In genomic region chr11:100402240-100402639, GRCm38 (mm10) we compare ENCODE assay signal across 14 mouse cellular contexts. TPM values are rescaled to one million over a fixed set of nuclear protein-coding genes. Genes with fewer than 3 reads are reported as not detected.
DNase-seq lines count a peak whose midpoint lies in the region; ATAC-seq and TF ChIP-seq lines count a peak whose summit lies in the region.
"Had no signal": no experiment of that assay in that cellular context is flagged by ENCODE, and none has a peak within 500 bp of the region (broad histone marks: within the 10 kb centered on the region; RNA-seq: fewer than 3 reads in every experiment).

No protein-coding gene starts in this region.

- peak; percentile 57 for DNase-seq in liver
- no peak for DNase-seq in liver, postnatal 0 days
- no peak for DNase-seq in embryonic facial prominence, embryonic 10.5 days (ENCODE audit: low spot score)
- no peak for DNase-seq in forebrain, embryonic 14.5 days (ENCODE audit: low spot score)
- DNase-seq in right cerebral cortex, postnatal 14 days = no peak
- DNase-seq: cerebellum, postnatal 36 days had no signal

- no peak for ATAC-seq in liver, postnatal 0 days
- ATAC-seq in heart, embryonic 16.5 days (replicated peaks; ENCODE audit: extremely low read depth, insufficient read depth, low FRiP score) = peak; percentile 46
- 0 out of 2 replicates have a peak, but pooled peaks have one; percentile 6 for ATAC-seq in megakaryocyte progenitor cell, adult 5-6 weeks (replicated peaks; ENCODE audit: poor library complexity)
- ATAC-seq in forebrain, embryonic 14.5 days = no peak
- no peak for ATAC-seq in neural tube, embryonic 15.5 days (ENCODE audit: low FRiP score)

- H3K9ac ChIP-seq in liver, postnatal 0 days (replicated peaks) = no peak overlapping the region
- peak overlapping the region; percentile 47 for H3K9ac ChIP-seq in heart, embryonic 16.5 days (ENCODE audit: low read length)
- H3K9ac ChIP-seq in forebrain, embryonic 14.5 days (ENCODE audit: low read length) = no peak overlapping the region
- no peak overlapping the region for H3K9ac ChIP-seq in neural tube, embryonic 15.5 days (replicated peaks)
- H3K9ac ChIP-seq: forebrain, embryonic 12.5 days; hindbrain, embryonic 13.5 days had no signal

- no peaks in the 10 kb centered on the region for H3K27me3 ChIP-seq in liver, postnatal 0 days (ENCODE audit: insufficient read depth, low read length)
- H3K27me3 ChIP-seq in embryonic facial prominence, embryonic 10.5 days (replicated peaks; ENCODE audit: low read depth, poor library complexity, severe bottlenecking) = peaks cover under 1% of the 10 kb centered on the region
- no peaks in the 10 kb centered on the region for H3K27me3 ChIP-seq in heart, embryonic 16.5 days (ENCODE audit: control insufficient read depth, insufficient read depth, low read length)
- H3K27me3 ChIP-seq in forebrain, embryonic 14.5 days (replicated peaks; ENCODE audit: control insufficient read depth, insufficient read depth, low read length) = no peaks in the 10 kb centered on the region
- H3K27me3 ChIP-seq in neural tube, embryonic 15.5 days (replicated peaks) = no peaks in the 10 kb centered on the region

- H3K4me3 ChIP-seq in liver, postnatal 0 days (ENCODE audit: low read depth, low read length) = no peak overlapping the region
- H3K4me3 ChIP-seq in embryonic facial prominence, embryonic 10.5 days = no peak overlapping the region
- H3K4me3 ChIP-seq in heart, embryonic 16.5 days (ENCODE audit: low read length) = peak overlapping the region; percentile 13; the same call in 1 of the 2 replicates
- no peak overlapping the region for H3K4me3 ChIP-seq in forebrain, embryonic 14.5 days (ENCODE audit: low read depth, low read length)
- H3K4me3 ChIP-seq in neural tube, embryonic 15.5 days (replicated peaks) = no peak overlapping the region
- H3K4me3 ChIP-seq: forebrain, embryonic 12.5 days; hindbrain, embryonic 13.5 days; layer of hippocampus, adult 2 months had no signal

- no peak for TF ChIP-seq CTCF in liver, postnatal 0 days (IDR thresholded peaks at IDR 0.05; ENCODE audit: low read depth)

- no peak overlapping the region for H3K27ac ChIP-seq in liver, postnatal 0 days (ENCODE audit: low read depth)
- peak overlapping the region; percentile 32; the same call in 1 of the 2 replicates for H3K27ac ChIP-seq in embryonic facial prominence, embryonic 10.5 days (replicated peaks)
- peak overlapping the region; percentile 95 for H3K27ac ChIP-seq in heart, embryonic 16.5 days (ENCODE audit: low read length)
- no peak overlapping the region for H3K27ac ChIP-seq in forebrain, embryonic 14.5 days (ENCODE audit: low read depth, low read length)
- no peak overlapping the region for H3K27ac ChIP-seq in neural tube, embryonic 15.5 days (replicated peaks)
- H3K27ac ChIP-seq: forebrain, embryonic 12.5 days; hindbrain, embryonic 13.5 days; layer of hippocampus, adult 2 months had no signal

- H3K4me2 ChIP-seq in liver, postnatal 0 days (ENCODE audit: low read depth, low read length) = no peak overlapping the region
- peak overlapping the region; percentile 48 for H3K4me2 ChIP-seq in heart, embryonic 16.5 days (ENCODE audit: low read depth, low read length)
- H3K4me2 ChIP-seq in forebrain, embryonic 14.5 days (ENCODE audit: low read length) = no peak overlapping the region
- H3K4me2 ChIP-seq in neural tube, embryonic 15.5 days = no peak overlapping the region
- H3K4me2 ChIP-seq: forebrain, embryonic 12.5 days; hindbrain, embryonic 13.5 days had no signal

- no peaks in the 10 kb centered on the region for H3K36me3 ChIP-seq in liver, postnatal 0 days (replicated peaks; ENCODE audit: insufficient read depth, low read length)
- peaks cover 3% of the 10 kb centered on the region; the same call in 1 of the 2 replicates for H3K36me3 ChIP-seq in embryonic facial prominence, embryonic 10.5 days (replicated peaks)
- no peaks in the 10 kb centered on the region for H3K36me3 ChIP-seq in heart, embryonic 16.5 days (ENCODE audit: control insufficient read depth, insufficient read depth)
- H3K36me3 ChIP-seq in forebrain, embryonic 14.5 days (ENCODE audit: control insufficient read depth, insufficient read depth, low read length) = no peaks in the 10 kb centered on the region
- H3K36me3 ChIP-seq in neural tube, embryonic 15.5 days = no peaks in the 10 kb centered on the region
- H3K36me3 ChIP-seq: forebrain, embryonic 12.5 days; hindbrain, embryonic 13.5 days had no signal

- H3K4me1 ChIP-seq in liver, postnatal 0 days (ENCODE audit: insufficient read depth) = peaks cover 7% of the 10 kb centered on the region
- peaks cover 31% of the 10 kb centered on the region for H3K4me1 ChIP-seq in embryonic facial prominence, embryonic 10.5 days
- peaks cover 50% of the 10 kb centered on the region for H3K4me1 ChIP-seq in heart, embryonic 16.5 days (ENCODE audit: control insufficient read depth, insufficient read depth, low read length)
- H3K4me1 ChIP-seq in forebrain, embryonic 14.5 days (ENCODE audit: control insufficient read depth, insufficient read depth, low read length) = peaks cover 3% of the 10 kb centered on the region; the same call in 1 of the 2 replicates
- peaks cover 5% of the 10 kb centered on the region; the same call in 1 of the 2 replicates for H3K4me1 ChIP-seq in neural tube, embryonic 15.5 days

- no peak for TF ChIP-seq EP300 in liver, postnatal 0 days (IDR thresholded peaks at IDR 0.05; ENCODE audit: low read depth)

- 22% methylated on average over 6 of the region's 6 CpGs for WGBS in liver, postnatal 0 days (ENCODE audit: insufficient replicate concordance)
- WGBS in embryonic facial prominence, embryonic 10.5 days = 43% methylated on average over 6 of the region's 6 CpGs
- 10% methylated on average over 6 of the region's 6 CpGs for WGBS in heart, embryonic 16.5 days
- 49% methylated on average over 6 of the region's 6 CpGs for WGBS in forebrain, embryonic 14.5 days
- WGBS in neural tube, embryonic 15.5 days = 49% methylated on average over 6 of the region's 6 CpGs

- H3K9me3 ChIP-seq in liver, postnatal 0 days (ENCODE audit: low read length) = no peaks in the 10 kb centered on the region
- H3K9me3 ChIP-seq in embryonic facial prominence, embryonic 10.5 days = no peaks in the 10 kb centered on the region
- no peaks in the 10 kb centered on the region for H3K9me3 ChIP-seq in heart, embryonic 16.5 days (replicated peaks; ENCODE audit: control insufficient read depth, low read length)
- H3K9me3 ChIP-seq in forebrain, embryonic 14.5 days (replicated peaks; ENCODE audit: control insufficient read depth, low read length) = no peaks in the 10 kb centered on the region
- no peaks in the 10 kb centered on the region for H3K9me3 ChIP-seq in neural tube, embryonic 15.5 days (replicated peaks)
- H3K9me3 ChIP-seq: forebrain, embryonic 12.5 days; hindbrain, embryonic 13.5 days had no signal

RNA-seq across cellular contexts. Expression of gene Jup, which starts 4.7 kb away (rescaled TPM):
- 17.5 and 18.9 TPM in 2 replicates for polyA plus RNA-seq in liver, postnatal 0 days (2015; fragmentation: Nextera tagmentation; extraction: Ambion mirVana)
- 45.8 and 52.6 TPM in 2 replicates for polyA plus RNA-seq in embryonic facial prominence, embryonic 10.5 days (2016; fragmentation: Nextera tagmentation; extraction: Ambion mirVana)
- 140 and 155 TPM in 2 replicates for polyA plus RNA-seq in heart, embryonic 16.5 days (2015; fragmentation: Nextera tagmentation; extraction: Ambion mirVana)
- 1.5 and 4.0 TPM in 2 replicates for total RNA-seq in megakaryocyte progenitor cell, adult 5-6 weeks (2015)
- total RNA-seq in megakaryocyte progenitor cell, adult 5-6 weeks (2017) = 1.4 and 2.5 TPM in 2 replicates
- 33.3 and 50.8 TPM in 2 replicates for polyA plus RNA-seq in forebrain, embryonic 14.5 days (2014; fragmentation: Nextera tagmentation; extraction: Ambion mirVana)
- polyA plus RNA-seq in neural tube, embryonic 15.5 days (2015; fragmentation: Nextera tagmentation; extraction: Ambion mirVana) = 58.2 and 74.6 TPM in 2 replicates

RNA-seq across cellular contexts. Expression of gene P3h4, which starts 12.4 kb away (rescaled TPM):
- polyA plus RNA-seq in liver, postnatal 0 days (2015; fragmentation: Nextera tagmentation; extraction: Ambion mirVana) = 3.4 and 4.6 TPM in 2 replicates
- polyA plus RNA-seq in embryonic facial prominence, embryonic 10.5 days (2016; fragmentation: Nextera tagmentation; extraction: Ambion mirVana) = 34.1 and 34.9 TPM in 2 replicates
- polyA plus RNA-seq in heart, embryonic 16.5 days (2015; fragmentation: Nextera tagmentation; extraction: Ambion mirVana) = 50.8 and 52.6 TPM in 2 replicates
- 0.05 TPM in 1 of 2 replicates, not detected in the other for total RNA-seq in megakaryocyte progenitor cell, adult 5-6 weeks (2015)
- total RNA-seq in megakaryocyte progenitor cell, adult 5-6 weeks (2017) = 0.08 TPM in 1 of 2 replicates, not detected in the other
- 14.5 and 16.3 TPM in 2 replicates for polyA plus RNA-seq in forebrain, embryonic 14.5 days (2014; fragmentation: Nextera tagmentation; extraction: Ambion mirVana)
- 24.3 and 24.4 TPM in 2 replicates for polyA plus RNA-seq in neural tube, embryonic 15.5 days (2015; fragmentation: Nextera tagmentation; extraction: Ambion mirVana)
- total RNA-seq: CH12.LX had no signal

RNA-seq across cellular contexts. Expression of gene Fkbp10, which starts 13.3 kb away (rescaled TPM):
- polyA plus RNA-seq in liver, postnatal 0 days (2015; fragmentation: Nextera tagmentation; extraction: Ambion mirVana) = 7.4 and 9.0 TPM in 2 replicates
- polyA plus RNA-seq in embryonic facial prominence, embryonic 10.5 days (2016; fragmentation: Nextera tagmentation; extraction: Ambion mirVana) = 61.4 and 67.0 TPM in 2 replicates
- 89.4 and 98.0 TPM in 2 replicates for polyA plus RNA-seq in heart, embryonic 16.5 days (2015; fragmentation: Nextera tagmentation; extraction: Ambion mirVana)
- not detected in 2 replicates for total RNA-seq in megakaryocyte progenitor cell, adult 5-6 weeks (2015)
- total RNA-seq in megakaryocyte progenitor cell, adult 5-6 weeks (2017) = not detected in 2 replicates
- 16.1 and 20.8 TPM in 2 replicates for polyA plus RNA-seq in forebrain, embryonic 14.5 days (2014; fragmentation: Nextera tagmentation; extraction: Ambion mirVana)
- 29.8 and 38.9 TPM in 2 replicates for polyA plus RNA-seq in neural tube, embryonic 15.5 days (2015; fragmentation: Nextera tagmentation; extraction: Ambion mirVana)

RNA-seq across cellular contexts. Expression of gene Nt5c3b, which starts 39.4 kb away (rescaled TPM):
- 11.1 and 11.9 TPM in 2 replicates for polyA plus RNA-seq in liver, postnatal 0 days (2015; fragmentation: Nextera tagmentation; extraction: Ambion mirVana)
- 150 and 156 TPM in 2 replicates for polyA plus RNA-seq in embryonic facial prominence, embryonic 10.5 days (2016; fragmentation: Nextera tagmentation; extraction: Ambion mirVana)
- 107 and 110 TPM in 2 replicates for polyA plus RNA-seq in heart, embryonic 16.5 days (2015; fragmentation: Nextera tagmentation; extraction: Ambion mirVana)
- total RNA-seq in megakaryocyte progenitor cell, adult 5-6 weeks (2015) = 21.4 and 32.9 TPM in 2 replicates
- total RNA-seq in megakaryocyte progenitor cell, adult 5-6 weeks (2017) = 31.8 and 37.3 TPM in 2 replicates
- polyA plus RNA-seq in forebrain, embryonic 14.5 days (2014; fragmentation: Nextera tagmentation; extraction: Ambion mirVana) = 99.6 and 109 TPM in 2 replicates
- polyA plus RNA-seq in neural tube, embryonic 15.5 days (2015; fragmentation: Nextera tagmentation; extraction: Ambion mirVana) = 118 and 121 TPM in 2 replicates

RNA-seq across cellular contexts. Expression of gene Klhl10, which starts 39.5 kb away (rescaled TPM):
- polyA plus RNA-seq in liver, postnatal 0 days (2015; fragmentation: Nextera tagmentation; extraction: Ambion mirVana) = 0.07 TPM in 2 replicates
- polyA plus RNA-seq in embryonic facial prominence, embryonic 10.5 days (2016; fragmentation: Nextera tagmentation; extraction: Ambion mirVana) = 0.75 and 0.98 TPM in 2 replicates
- 0.29 and 0.47 TPM in 2 replicates for polyA plus RNA-seq in heart, embryonic 16.5 days (2015; fragmentation: Nextera tagmentation; extraction: Ambion mirVana)
- not detected in 2 replicates for total RNA-seq in megakaryocyte progenitor cell, adult 5-6 weeks (2015)
- total RNA-seq in megakaryocyte progenitor cell, adult 5-6 weeks (2017) = 0.10 and 0.33 TPM in 2 replicates
- 0.59 and 0.71 TPM in 2 replicates for polyA plus RNA-seq in forebrain, embryonic 14.5 days (2014; fragmentation: Nextera tagmentation; extraction: Ambion mirVana)
- polyA plus RNA-seq in neural tube, embryonic 15.5 days (2015; fragmentation: Nextera tagmentation; extraction: Ambion mirVana) = 0.83 and 0.84 TPM in 2 replicates
- polyA plus RNA-seq: liver, embryonic 16.5 days had no signal

Comparison
In these comparisons a context has a peak if more than half of its experiments do, and no peak if none do; other contexts are left out.
1. ATAC-seq: peak in heart, embryonic 16.5 days (single experiment) and megakaryocyte progenitor cell, adult 5-6 weeks (single experiment); none in liver, postnatal 0 days (single experiment), forebrain, embryonic 14.5 days (single experiment) and neural tube, embryonic 15.5 days (single experiment).
2. H3K27ac ChIP-seq: peak in embryonic facial prominence, embryonic 10.5 days (single experiment) and heart, embryonic 16.5 days (single experiment); none in liver, postnatal 0 days (single experiment), forebrain, embryonic 14.5 days (single experiment) and neural tube, embryonic 15.5 days (single experiment).